Mouse (Mus musculus): ENCODE results near the gene Acot12. TPM values are rescaled to one million over a fixed set of nuclear protein-coding genes. Genes with fewer than 3 reads are reported as not detected.

Acot12 gene
- polyA plus RNA-seq, 1 experiment from 2014 or later, result 0.41 TPM

DNA sequence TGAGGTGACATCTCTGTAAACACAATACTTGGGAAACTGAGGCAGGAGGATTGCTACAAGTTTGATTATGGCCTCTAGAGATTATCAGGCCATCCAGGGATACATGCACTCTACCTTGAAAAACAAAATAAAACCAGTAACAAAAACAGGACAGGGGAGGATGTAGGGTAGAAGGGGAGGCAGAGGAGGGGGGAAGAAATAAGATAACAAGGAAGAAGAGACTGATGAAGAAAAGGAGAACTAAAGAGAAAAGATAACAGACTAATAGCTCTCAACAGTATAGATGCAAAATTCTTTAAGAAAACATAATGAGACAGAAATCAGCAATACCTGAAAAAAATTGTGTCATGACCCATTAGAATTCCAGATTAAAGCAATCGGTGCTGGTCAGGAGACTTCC is 4.1 kb upstream of the Acot12 start:
- Histone ChIP-seq H3K4me2 (no peak overlapping the region), H3K27me3 (replicated peaks) (no peaks in the 10 kb centered on the region), H3K4me3 (replicated peaks) (no peak overlapping the region), H3K9ac (replicated peaks) (no peak overlapping the region), H3K36me3 (no peaks in the 10 kb centered on the region), H3K4me1 (peaks cover 12% of the 10 kb centered on the region), H3K27ac (replicated peaks) (no peak overlapping the region), H3K9me3 (replicated peaks) (no peaks in the 10 kb centered on the region)
- WGBS, result 87% methylated on average over 1 of the region's 1 CpGs
- ATAC-seq (ENCODE audit: low FRiP score), result no peak

DNA sequence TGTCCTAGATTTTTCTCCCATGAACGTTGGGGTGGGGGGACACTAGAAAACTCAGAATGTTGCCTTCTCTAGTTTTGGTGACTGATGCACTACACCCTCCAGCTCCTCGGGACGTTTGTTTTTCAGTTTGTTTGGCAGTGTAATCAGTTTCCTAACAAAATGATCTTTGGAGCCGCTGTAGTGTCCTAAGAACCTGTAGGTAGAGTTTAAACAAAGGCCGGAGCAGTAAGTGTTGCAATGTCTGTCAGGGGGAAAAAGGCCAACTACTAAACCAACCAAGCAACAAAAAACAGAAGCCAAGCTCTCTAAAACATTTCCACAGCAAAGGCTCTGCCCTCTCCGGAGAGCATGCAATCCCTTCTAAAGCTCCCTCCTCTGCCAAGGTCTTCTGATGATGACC is 461 bp upstream of the Acot12 start:
- no peak; the same call in 1 of the 2 replicates for ATAC-seq (ENCODE audit: low FRiP score)
- Histone ChIP-seq H3K9ac (replicated peaks) (peak overlapping the region; percentile 64; the same call in 1 of the 2 replicates), H3K36me3 (no peaks in the 10 kb centered on the region), H3K4me2 (peak overlapping the region; percentile 86), H3K9me3 (replicated peaks) (no peaks in the 10 kb centered on the region), H3K27me3 (replicated peaks) (no peaks in the 10 kb centered on the region), H3K27ac (replicated peaks) (no peak overlapping the region), H3K4me3 (replicated peaks) (peak overlapping the region; percentile 46), H3K4me1 (peaks cover 12% of the 10 kb centered on the region)
- WGBS, result 72% methylated on average over 6 of the region's 6 CpGs

DNA sequence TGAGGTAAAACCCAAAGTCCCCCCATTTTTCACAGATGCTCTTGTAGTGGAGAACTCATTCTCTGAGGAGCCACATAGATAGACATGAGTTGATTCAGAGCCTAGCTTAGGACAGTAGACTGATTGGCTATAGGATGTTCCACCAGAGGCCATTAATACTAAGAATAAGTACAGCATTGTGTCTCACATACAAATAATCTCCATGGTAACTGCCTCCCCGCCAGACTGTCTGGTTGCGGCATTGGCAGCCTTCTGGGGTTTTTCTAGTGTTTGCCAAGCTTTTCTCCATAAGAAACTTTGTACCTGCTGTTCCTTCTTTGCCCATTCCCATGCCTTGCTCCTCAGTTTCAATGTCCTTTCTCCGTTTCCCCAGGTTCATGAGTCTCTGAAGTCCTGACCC is 1.9 kb downstream of the Acot12 start:
- 64% methylated on average over 3 of the region's 3 CpGs for WGBS
- no peaks in the 10 kb centered on the region for H3K27me3 ChIP-seq (replicated peaks)
- H3K36me3 ChIP-seq, result no peaks in the 10 kb centered on the region
- H3K9ac ChIP-seq (replicated peaks), result no peak overlapping the region
- H3K9me3 ChIP-seq (replicated peaks), result no peaks in the 10 kb centered on the region
- no peak overlapping the region for H3K4me3 ChIP-seq (replicated peaks)
- peaks cover 12% of the 10 kb centered on the region for H3K4me1 ChIP-seq
- H3K4me2 ChIP-seq, result no peak overlapping the region
- H3K27ac ChIP-seq (replicated peaks), result no peak overlapping the region
- ATAC-seq (ENCODE audit: low FRiP score), result 0 out of 2 replicates have a peak, but pooled peaks have one; percentile 53

DNA sequence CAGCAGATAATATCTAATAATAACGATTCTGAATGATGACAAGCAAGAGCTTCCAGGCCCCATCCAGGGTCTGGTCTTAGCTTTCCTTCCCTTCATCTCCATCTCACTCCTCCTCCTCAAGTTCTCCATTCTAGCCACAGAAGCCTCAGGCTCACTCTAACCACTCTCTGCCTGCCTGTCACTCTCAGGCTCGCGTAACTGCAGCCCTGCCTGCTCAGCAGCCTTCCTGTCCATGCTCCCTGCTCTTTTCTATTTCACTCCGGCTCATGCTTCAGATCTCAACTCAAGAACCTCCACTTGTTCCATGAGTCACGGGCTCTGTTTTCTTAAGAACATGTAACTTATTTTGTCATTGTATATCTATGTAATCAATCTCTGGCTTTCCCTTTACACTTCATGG is 5.2 kb downstream of the Acot12 start:
- H3K4me2 ChIP-seq, result no peak overlapping the region
- ATAC-seq (ENCODE audit: low FRiP score), result no peak
- no peak overlapping the region for H3K9ac ChIP-seq (replicated peaks)
- WGBS, result 90% methylated on average over 5 of the region's 5 CpGs
- no peaks in the 10 kb centered on the region for H3K9me3 ChIP-seq (replicated peaks)
- no peak overlapping the region for H3K4me3 ChIP-seq (replicated peaks)
- H3K4me1 ChIP-seq, result peaks cover 8% of the 10 kb centered on the region; the same call in 1 of the 2 replicates
- no peaks in the 10 kb centered on the region for H3K36me3 ChIP-seq
- no peaks in the 10 kb centered on the region for H3K27me3 ChIP-seq (replicated peaks)
- H3K27ac ChIP-seq (replicated peaks), result no peak overlapping the region

DNA sequence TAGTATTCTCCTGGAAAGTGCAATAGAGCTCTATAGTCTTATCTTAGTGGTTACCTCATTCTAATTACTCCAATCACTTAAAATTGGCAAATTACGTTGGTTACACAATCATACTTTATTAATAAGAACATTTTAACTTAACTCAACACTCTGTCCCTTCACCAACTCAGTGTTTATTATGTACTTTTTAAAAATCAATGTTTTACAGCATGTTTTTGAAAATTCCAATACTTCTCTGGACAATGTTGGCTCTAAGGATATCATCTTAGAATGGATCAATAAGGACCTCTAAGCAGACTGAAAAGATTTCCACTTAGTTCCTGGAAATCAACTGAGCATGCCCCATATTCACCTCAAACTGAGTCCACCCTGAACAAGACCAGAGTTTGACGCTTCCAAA is 7.1 kb downstream of the Acot12 start:
- H3K4me3 ChIP-seq (replicated peaks), result no peak overlapping the region
- H3K36me3 ChIP-seq, result no peaks in the 10 kb centered on the region
- no peak for ATAC-seq (ENCODE audit: low FRiP score)
- H3K9ac ChIP-seq (replicated peaks), result no peak overlapping the region
- H3K9me3 ChIP-seq (replicated peaks), result no peaks in the 10 kb centered on the region
- H3K4me2 ChIP-seq, result no peak overlapping the region
- no peaks in the 10 kb centered on the region for H3K4me1 ChIP-seq
- H3K27ac ChIP-seq (replicated peaks), result no peak overlapping the region
- no peaks in the 10 kb centered on the region for H3K27me3 ChIP-seq (replicated peaks)
- WGBS, result 92% methylated on average over 2 of the region's 2 CpGs

DNA sequence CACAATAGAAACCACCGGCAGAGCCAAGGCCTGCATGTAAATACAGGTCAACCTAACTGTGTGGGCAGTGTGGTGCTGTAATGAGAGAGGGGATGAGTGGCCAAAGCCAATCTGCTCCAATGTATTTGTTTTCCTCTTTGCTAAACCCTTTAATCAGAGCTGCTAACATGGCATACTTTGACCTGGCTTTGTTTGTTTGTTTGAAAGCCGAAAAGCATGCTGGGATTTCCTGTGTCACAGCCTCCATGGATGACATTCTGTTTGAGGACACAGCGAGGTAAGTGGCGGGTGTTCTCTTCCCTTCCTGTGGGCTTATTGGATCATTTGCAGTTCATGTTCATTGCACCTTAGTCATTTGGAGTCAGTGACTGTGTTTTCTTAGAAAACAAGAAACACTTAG is 8.7 kb downstream of the Acot12 start:
- Histone ChIP-seq H3K27me3 (replicated peaks) (no peaks in the 10 kb centered on the region), H3K4me2 (no peak overlapping the region), H3K36me3 (no peaks in the 10 kb centered on the region), H3K4me3 (replicated peaks) (no peak overlapping the region), H3K9ac (replicated peaks) (no peak overlapping the region), H3K4me1 (no peaks in the 10 kb centered on the region), H3K27ac (replicated peaks) (no peak overlapping the region), H3K9me3 (replicated peaks) (no peaks in the 10 kb centered on the region)
- no peak for ATAC-seq (ENCODE audit: low FRiP score)
- WGBS, result 86% methylated on average over 4 of the region's 4 CpGs

DNA sequence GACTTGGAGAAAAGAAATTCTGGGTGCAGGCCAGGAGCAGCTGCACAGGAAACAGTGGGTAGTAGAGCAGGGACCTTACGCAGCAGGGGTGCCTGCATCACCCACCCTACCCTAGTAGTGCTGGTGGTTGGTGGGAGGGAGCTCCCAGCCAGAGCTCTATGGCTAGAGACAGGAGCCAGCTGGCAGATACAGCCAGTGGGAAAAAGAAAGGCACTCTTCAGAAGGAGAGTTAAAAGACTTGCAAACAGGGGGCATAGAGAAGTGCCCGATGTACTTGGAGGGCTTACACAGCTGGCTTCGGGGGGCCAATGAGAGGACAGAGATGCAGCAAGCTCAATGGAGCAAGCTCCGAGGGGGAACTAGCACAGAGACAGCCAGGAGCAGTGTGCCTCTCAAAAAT is 12.4 kb downstream of the Acot12 start:
- no peaks in the 10 kb centered on the region for H3K36me3 ChIP-seq
- 48% methylated on average over 4 of the region's 4 CpGs for WGBS
- peak; percentile 45; the same call in 1 of the 2 replicates for ATAC-seq (ENCODE audit: low FRiP score)
- no peak overlapping the region for H3K9ac ChIP-seq (replicated peaks)
- H3K4me1 ChIP-seq, result no peaks in the 10 kb centered on the region
- H3K4me2 ChIP-seq, result no peak overlapping the region
- H3K27me3 ChIP-seq (replicated peaks), result no peaks in the 10 kb centered on the region
- H3K27ac ChIP-seq (replicated peaks), result no peak overlapping the region
- H3K4me3 ChIP-seq (replicated peaks), result no peak overlapping the region
- no peaks in the 10 kb centered on the region for H3K9me3 ChIP-seq (replicated peaks)

DNA sequence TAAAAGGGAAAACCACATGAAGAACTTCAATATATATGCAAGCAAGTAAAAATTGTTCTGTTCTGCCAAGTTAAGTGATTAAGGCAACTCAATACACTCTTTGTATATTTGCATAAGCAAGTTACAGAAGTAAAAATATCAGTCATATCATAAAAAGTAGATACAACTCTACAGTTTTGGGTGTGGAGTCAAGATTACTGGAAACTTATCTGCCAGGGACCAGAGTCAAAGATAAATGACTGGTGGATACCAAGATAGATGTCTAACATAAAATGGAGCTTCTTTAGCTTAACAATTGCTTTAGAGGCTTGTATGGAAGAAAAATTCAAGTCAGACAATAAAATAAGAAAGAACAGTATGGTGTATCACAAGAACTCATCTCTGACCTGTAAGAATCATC is 13.4 kb downstream of the Acot12 start:
- Histone ChIP-seq H3K27me3 (replicated peaks) (no peaks in the 10 kb centered on the region), H3K9ac (replicated peaks) (no peak overlapping the region), H3K4me3 (replicated peaks) (no peak overlapping the region), H3K4me2 (no peak overlapping the region), H3K27ac (replicated peaks) (no peak overlapping the region), H3K4me1 (no peaks in the 10 kb centered on the region), H3K9me3 (replicated peaks) (no peaks in the 10 kb centered on the region), H3K36me3 (no peaks in the 10 kb centered on the region)
- ATAC-seq (ENCODE audit: low FRiP score), result no peak

DNA sequence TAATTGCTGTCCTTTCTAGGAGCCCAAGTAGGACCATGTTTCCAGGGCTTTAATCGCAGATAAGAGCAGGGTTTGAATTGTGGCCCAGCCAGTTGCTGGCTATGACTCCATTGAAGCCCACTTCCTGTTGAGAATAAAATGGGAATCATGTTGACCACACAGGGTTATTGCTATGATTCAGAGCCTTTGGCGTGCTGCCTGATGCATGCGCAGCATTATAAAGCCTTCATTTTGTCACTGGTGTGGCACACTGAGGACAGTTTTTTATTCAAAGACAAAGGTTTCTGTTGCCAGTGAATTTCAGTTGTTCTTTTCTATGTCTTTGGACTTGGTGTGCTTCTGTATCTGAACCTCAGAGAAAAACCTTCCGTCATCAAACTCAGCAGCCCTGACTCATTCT is 14.9 kb downstream of the Acot12 start:
- WGBS, result 83% methylated on average over 4 of the region's 4 CpGs
- Histone ChIP-seq H3K4me1 (no peaks in the 10 kb centered on the region), H3K9me3 (replicated peaks) (no peaks in the 10 kb centered on the region), H3K27me3 (replicated peaks) (no peaks in the 10 kb centered on the region), H3K4me3 (replicated peaks) (no peak overlapping the region), H3K27ac (replicated peaks) (no peak overlapping the region), H3K9ac (replicated peaks) (no peak overlapping the region), H3K4me2 (no peak overlapping the region), H3K36me3 (no peaks in the 10 kb centered on the region)
- ATAC-seq (ENCODE audit: low FRiP score), result no peak

DNA sequence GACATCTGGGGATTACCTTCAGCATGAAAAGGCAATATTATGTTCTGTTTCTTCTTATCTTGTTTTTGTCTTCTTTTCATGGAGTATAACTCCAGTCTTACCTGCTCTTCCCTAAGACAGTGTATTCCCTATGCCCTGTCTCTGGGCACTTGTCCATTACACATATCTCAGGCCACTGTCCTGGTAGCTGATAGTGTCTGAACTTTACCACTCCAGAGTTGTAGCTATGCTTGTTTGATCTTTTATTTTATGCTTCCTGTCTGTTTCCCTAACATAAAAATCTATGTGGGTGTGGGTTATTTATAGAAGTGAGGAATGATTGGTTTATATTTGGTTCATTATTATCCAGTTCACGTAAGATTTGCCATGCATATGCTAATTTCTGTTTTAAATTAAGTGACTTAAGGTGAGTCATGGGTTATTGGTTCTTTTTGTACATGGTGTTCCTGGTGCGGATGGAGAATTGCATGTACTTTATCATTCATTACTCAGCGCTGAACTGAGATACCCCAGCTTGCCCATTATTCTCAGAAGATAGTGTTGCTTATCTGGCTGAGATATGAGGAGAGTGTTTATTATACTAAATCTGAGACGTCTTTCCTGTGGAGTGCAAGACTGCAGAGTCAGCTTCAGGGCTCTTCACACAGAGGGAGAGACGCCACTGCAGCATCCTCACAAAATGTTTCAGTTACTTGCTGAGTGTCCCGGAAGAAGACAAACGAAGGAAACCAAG is 17.2 kb downstream of the Acot12 start:
- Histone ChIP-seq H3K9me3 (replicated peaks) (no peaks in the 10 kb centered on the region), H3K27me3 (replicated peaks) (no peaks in the 10 kb centered on the region), H3K36me3 (no peaks in the 10 kb centered on the region), H3K9ac (replicated peaks) (no peak overlapping the region), H3K4me1 (no peaks in the 10 kb centered on the region), H3K4me2 (no peak overlapping the region), H3K4me3 (replicated peaks) (no peak overlapping the region), H3K27ac (replicated peaks) (no peak overlapping the region)
- WGBS, result 79% methylated on average over 7 of the region's 7 CpGs
- ATAC-seq (ENCODE audit: low FRiP score), result no peak

DNA sequence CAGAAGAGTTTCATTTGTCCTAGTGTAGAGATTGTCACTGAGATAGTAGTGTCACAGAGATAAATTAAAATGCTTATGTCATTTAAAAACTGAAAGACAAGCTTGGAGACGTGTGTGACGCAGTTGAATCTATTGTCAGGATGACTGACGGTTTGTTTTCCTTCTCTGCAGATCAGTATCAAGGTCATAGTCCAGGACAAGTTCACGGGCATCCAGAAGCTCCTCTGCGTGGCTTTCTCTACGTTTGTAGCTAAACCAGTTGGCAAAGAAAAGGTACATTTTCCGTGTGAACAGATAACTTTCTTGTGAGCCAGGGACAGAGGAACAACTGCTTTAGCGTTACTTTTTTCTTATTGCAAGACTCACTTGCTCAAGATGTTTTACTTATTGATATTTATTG is 18.5 kb downstream of the Acot12 start:
- Histone ChIP-seq H3K4me3 (replicated peaks) (no peak overlapping the region), H3K4me2 (no peak overlapping the region), H3K9me3 (replicated peaks) (no peaks in the 10 kb centered on the region), H3K36me3 (no peaks in the 10 kb centered on the region), H3K27me3 (replicated peaks) (no peaks in the 10 kb centered on the region), H3K4me1 (no peaks in the 10 kb centered on the region), H3K9ac (replicated peaks) (no peak overlapping the region), H3K27ac (replicated peaks) (no peak overlapping the region)
- 79% methylated on average over 8 of the region's 8 CpGs for WGBS
- no peak for ATAC-seq (ENCODE audit: low FRiP score)

DNA sequence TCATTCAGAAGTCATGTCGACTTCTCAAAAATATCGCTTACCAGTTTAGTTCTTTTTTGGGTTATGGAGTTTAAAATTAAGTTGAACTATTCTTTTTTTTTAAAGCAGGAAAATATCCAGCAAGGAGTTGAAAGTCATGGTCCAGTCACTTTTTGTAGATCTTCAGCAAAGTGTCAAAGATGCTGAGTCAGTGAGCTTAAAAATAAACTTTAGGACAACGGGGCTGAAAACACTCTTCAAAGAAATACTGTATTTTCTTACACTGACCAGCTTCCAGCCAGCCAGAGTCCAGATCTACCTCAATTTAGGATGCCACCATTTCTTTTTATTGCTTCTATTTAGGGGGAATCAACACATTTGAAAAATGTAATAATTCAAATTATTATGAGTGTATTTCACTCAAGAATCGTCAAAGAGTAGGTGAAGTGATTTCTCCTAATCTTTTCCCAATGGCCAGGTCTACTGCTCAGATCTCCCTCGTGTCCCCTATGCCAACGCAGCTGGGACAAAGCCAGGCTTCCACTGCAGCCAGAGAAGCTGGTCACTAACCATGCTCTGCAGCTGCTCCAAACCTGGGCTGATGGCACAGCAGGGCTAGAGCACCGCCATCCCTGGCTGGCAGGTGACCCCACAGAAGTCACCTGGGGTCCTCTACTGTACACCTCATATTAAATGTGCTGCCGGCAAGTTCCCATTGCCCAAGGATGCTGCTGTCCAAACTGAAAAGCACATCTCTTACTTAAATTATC is 19.2 kb downstream of the Acot12 start:
- 92% methylated on average over 8 of the region's 8 CpGs for WGBS
- H3K36me3 ChIP-seq, result no peaks in the 10 kb centered on the region

More for the DNA sequence above, 19.2 kb downstream of the Acot12 start:
- no peaks in the 10 kb centered on the region for H3K4me1 ChIP-seq
- H3K27ac ChIP-seq (replicated peaks), result no peak overlapping the region
- no peak for ATAC-seq (ENCODE audit: low FRiP score)
- H3K4me2 ChIP-seq, result no peak overlapping the region
- no peaks in the 10 kb centered on the region for H3K9me3 ChIP-seq (replicated peaks)
- H3K9ac ChIP-seq (replicated peaks), result no peak overlapping the region
- H3K4me3 ChIP-seq (replicated peaks), result no peak overlapping the region
- no peaks in the 10 kb centered on the region for H3K27me3 ChIP-seq (replicated peaks)
